Mouse (Mus musculus): ENCODE measurements around the gene Dmtf1. TPM values are rescaled to one million over a fixed set of nuclear protein-coding genes. Genes with fewer than 3 reads are reported as not detected.

Dmtf1 gene
- polyA plus RNA-seq, 1 experiment from 2014 or later = 33.3 TPM

GRCm38 (mm10) chr5:9163411-9163810, 1.8 kb upstream of the Dmtf1 start:
- no peak overlapping the region for H3K4me2 ChIP-seq (replicated peaks; ENCODE audit: low read depth, low read length)
- no peak overlapping the region for H3K27ac ChIP-seq (ENCODE audit: low read length)
- peaks cover 3% of the 10 kb centered on the region; the same call in 1 of the 2 replicates for H3K4me1 ChIP-seq (ENCODE audit: insufficient read depth, low read depth, low read length)
- no peaks in the 10 kb centered on the region for H3K9me3 ChIP-seq (ENCODE audit: low read length)
- H3K4me3 ChIP-seq (ENCODE audit: low read depth, low read length) = no peak overlapping the region
- DNase-seq (ENCODE audit: low spot score) (no peak), ATAC-seq (no peak)
- H3K9ac ChIP-seq (replicated peaks; ENCODE audit: low read depth) = no peak overlapping the region
- no peak for TF ChIP-seq CTCF (IDR thresholded peaks at IDR 0.05)
- TF ChIP-seq EP300 (IDR thresholded peaks at IDR 0.05) = no peak
- no peaks in the 10 kb centered on the region for H3K36me3 ChIP-seq (ENCODE audit: insufficient read depth, low read length)
- WGBS = 84% methylated on average over 3 of the region's 3 CpGs
- no peaks in the 10 kb centered on the region for H3K27me3 ChIP-seq (replicated peaks; ENCODE audit: insufficient read depth, low read length)

GRCm38 (mm10) chr5:9162088-9162487, 512 bp upstream of the Dmtf1 start:
- H3K27ac ChIP-seq (ENCODE audit: low read length) = peak overlapping the region; percentile 100
- no peaks in the 10 kb centered on the region for H3K27me3 ChIP-seq (replicated peaks; ENCODE audit: insufficient read depth, low read length)
- H3K4me2 ChIP-seq (replicated peaks; ENCODE audit: low read depth, low read length) = peak overlapping the region; percentile 74
- H3K9me3 ChIP-seq (ENCODE audit: low read length) = no peaks in the 10 kb centered on the region
- H3K4me3 ChIP-seq (ENCODE audit: low read depth, low read length) = peak overlapping the region; percentile 98
- H3K36me3 ChIP-seq (ENCODE audit: insufficient read depth, low read length) = no peaks in the 10 kb centered on the region
- peak overlapping the region; percentile 61 for H3K9ac ChIP-seq (replicated peaks; ENCODE audit: low read depth)
- WGBS = 5% methylated on average over 7 of the region's 7 CpGs
- DNase-seq (ENCODE audit: low spot score) (no peak), ATAC-seq (no peak)
- TF ChIP-seq EP300 (IDR thresholded peaks at IDR 0.05) (no peak), CTCF (IDR thresholded peaks at IDR 0.05) (no peak)
- H3K4me1 ChIP-seq (ENCODE audit: insufficient read depth, low read depth, low read length) = peaks cover 3% of the 10 kb centered on the region; the same call in 1 of the 2 replicates

- Histone ChIP-seq H3K4me2 (replicated peaks; ENCODE audit: low read depth, low read length) (peak overlapping the region; percentile 67), H3K4me1 (ENCODE audit: insufficient read depth, low read depth, low read length) (peaks cover 3% of the 10 kb centered on the region; the same call in 1 of the 2 replicates), H3K9me3 (ENCODE audit: low read length) (no peaks in the 10 kb centered on the region), H3K4me3 (ENCODE audit: low read depth, low read length) (peak overlapping the region; percentile 98), H3K9ac (replicated peaks; ENCODE audit: low read depth) (peak overlapping the region; percentile 98), H3K36me3 (ENCODE audit: insufficient read depth, low read length) (no peaks in the 10 kb centered on the region), H3K27me3 (replicated peaks; ENCODE audit: insufficient read depth, low read length) (no peaks in the 10 kb centered on the region), H3K27ac (ENCODE audit: low read length) (peak overlapping the region; percentile 100)
- TF ChIP-seq EP300 (IDR thresholded peaks at IDR 0.05) (no peak), CTCF (IDR thresholded peaks at IDR 0.05) (no peak)
- ATAC-seq (peak; percentile 62), DNase-seq (ENCODE audit: low spot score) (peak; percentile 59)
- under 1% methylated on average over 34 of the region's 55 CpGs for WGBS
Measured at GRCm38 (mm10) chr5:9160831-9161455, 633 bp downstream of the Dmtf1 start.

GRCm38 (mm10) chr5:9157336-9157735, 4.2 kb downstream of the Dmtf1 start:
- 36% methylated on average over 1 of the region's 1 CpGs for WGBS
- Histone ChIP-seq H3K4me1 (ENCODE audit: insufficient read depth, low read depth, low read length) (peaks cover 3% of the 10 kb centered on the region; the same call in 1 of the 2 replicates), H3K9me3 (ENCODE audit: low read length) (no peaks in the 10 kb centered on the region), H3K36me3 (ENCODE audit: insufficient read depth, low read length) (no peaks in the 10 kb centered on the region), H3K4me3 (ENCODE audit: low read depth, low read length) (no peak overlapping the region), H3K27ac (ENCODE audit: low read length) (no peak overlapping the region), H3K4me2 (replicated peaks; ENCODE audit: low read depth, low read length) (no peak overlapping the region), H3K27me3 (replicated peaks; ENCODE audit: insufficient read depth, low read length) (no peaks in the 10 kb centered on the region), H3K9ac (replicated peaks; ENCODE audit: low read depth) (no peak overlapping the region)
- DNase-seq (ENCODE audit: low spot score) (no peak), ATAC-seq (no peak)
- TF ChIP-seq CTCF (IDR thresholded peaks at IDR 0.05) = no peak
- no peak for TF ChIP-seq EP300 (IDR thresholded peaks at IDR 0.05)

GRCm38 (mm10) chr5:9156746-9157145, 4.8 kb downstream of the Dmtf1 start:
- ATAC-seq (no peak), DNase-seq (ENCODE audit: low spot score) (no peak)
- no peak overlapping the region for H3K27ac ChIP-seq (ENCODE audit: low read length)
- TF ChIP-seq CTCF (IDR thresholded peaks at IDR 0.05) = no peak
- no peak for TF ChIP-seq EP300 (IDR thresholded peaks at IDR 0.05)
- H3K9ac ChIP-seq (replicated peaks; ENCODE audit: low read depth) = no peak overlapping the region
- H3K4me1 ChIP-seq (ENCODE audit: insufficient read depth, low read depth, low read length) = no peaks in the 10 kb centered on the region
- no peaks in the 10 kb centered on the region for H3K27me3 ChIP-seq (replicated peaks; ENCODE audit: insufficient read depth, low read length)
- no peak overlapping the region for H3K4me2 ChIP-seq (replicated peaks; ENCODE audit: low read depth, low read length)
- H3K9me3 ChIP-seq (ENCODE audit: low read length) = no peaks in the 10 kb centered on the region
- H3K36me3 ChIP-seq (ENCODE audit: insufficient read depth, low read length) = no peaks in the 10 kb centered on the region
- H3K4me3 ChIP-seq (ENCODE audit: low read depth, low read length) = no peak overlapping the region

DNA sequence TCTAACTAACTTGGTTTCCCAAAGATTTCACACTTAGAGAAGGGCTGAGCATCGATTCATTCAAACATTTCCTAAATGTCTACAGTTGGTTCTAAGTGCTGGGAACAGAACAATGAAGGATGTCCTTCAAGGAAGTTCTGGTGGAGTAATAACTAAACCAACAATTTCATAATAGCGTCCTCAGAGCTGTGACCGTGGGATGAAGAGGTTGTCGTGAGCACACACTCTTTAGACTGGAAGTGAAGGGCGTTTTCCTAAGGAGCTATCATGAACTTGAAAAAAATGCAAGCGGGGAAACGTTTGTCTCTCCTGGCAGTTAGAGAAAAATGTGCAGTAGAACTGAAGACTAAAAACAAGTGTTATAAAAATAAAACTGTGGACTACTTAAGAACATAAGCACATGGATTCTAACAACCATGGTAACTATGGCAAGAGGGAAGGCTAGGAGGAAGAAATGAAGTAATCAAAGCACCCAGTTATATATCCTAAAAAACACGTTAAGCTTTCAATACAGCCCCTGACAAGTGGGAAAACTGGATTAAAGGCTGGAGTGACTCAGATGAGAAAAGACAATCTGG, 12.2 kb downstream of the Dmtf1 start:
- 61% methylated on average over 8 of the region's 8 CpGs for WGBS
- DNase-seq (ENCODE audit: low spot score) = peak; percentile 89
- peak; percentile 94 for ATAC-seq
- Histone ChIP-seq H3K9ac (replicated peaks; ENCODE audit: low read depth) (no peak overlapping the region), H3K27ac (ENCODE audit: low read length) (no peak overlapping the region), H3K9me3 (ENCODE audit: low read length) (no peaks in the 10 kb centered on the region), H3K27me3 (replicated peaks; ENCODE audit: insufficient read depth, low read length) (no peaks in the 10 kb centered on the region), H3K4me3 (ENCODE audit: low read depth, low read length) (no peak overlapping the region), H3K4me2 (replicated peaks; ENCODE audit: low read depth, low read length) (no peak overlapping the region), H3K4me1 (ENCODE audit: insufficient read depth, low read depth, low read length) (no peaks in the 10 kb centered on the region), H3K36me3 (ENCODE audit: insufficient read depth, low read length) (0 out of 2 replicates have a peak, but pooled peaks cover 8% of the 10 kb centered on the region)
- TF ChIP-seq EP300 (IDR thresholded peaks at IDR 0.05) (peak; percentile 88), CTCF (IDR thresholded peaks at IDR 0.05) (no peak)

Data from lung, postnatal 0 days (tissue).